Mouse (Mus musculus) bone marrow macrophage, adult 2 months (primary cell): ENCODE measurements around the gene Col4a1.

Experiments used
- CTCF ChIP-seq: IDR thresholded peaks from 2 replicates; pipeline ENCODE4 v1.5.1; 2012; ENCODE audit warnings: low read depth, mild to moderate bottlenecking, low read length, moderate library complexity
- POLR2A ChIP-seq: IDR thresholded peaks from 2 replicates; pipeline ENCODE4 v1.6.1; 2012; ENCODE audit warnings: mild to moderate bottlenecking, low read depth, low read length, borderline replicate concordance

DNA sequence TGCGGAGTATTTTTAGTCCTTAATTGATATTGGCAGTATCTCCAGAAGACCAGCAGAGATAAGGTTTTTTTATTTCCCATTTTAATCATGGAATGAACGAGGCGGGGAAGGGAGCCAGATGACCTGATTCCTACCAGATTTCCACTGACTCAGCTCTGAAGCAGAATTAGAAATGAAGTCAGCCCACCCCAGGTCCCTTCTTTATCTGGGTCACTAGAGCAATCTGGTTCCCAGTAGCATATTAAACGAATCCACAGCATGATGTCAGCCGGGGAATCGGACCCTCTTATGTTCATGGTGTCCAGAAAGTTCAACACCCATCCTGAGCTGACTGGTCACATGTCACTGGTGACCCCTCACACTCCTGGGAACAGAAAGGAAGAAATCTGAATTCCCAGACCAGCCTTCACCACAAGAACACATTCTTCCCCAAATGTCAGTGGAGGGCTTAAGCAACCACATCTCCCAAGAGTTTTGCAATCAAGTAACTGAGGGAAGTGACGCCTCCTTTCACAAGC lies 63.0 kb downstream of the Col4a1 start:
- no peak for TF ChIP-seq POLR2A
- TF ChIP-seq CTCF, result no peak
